Mouse (Mus musculus): ENCODE results near the gene Acad12. TPM values are rescaled to one million over a fixed set of nuclear protein-coding genes. Genes with fewer than 3 reads are reported as not detected.
A peak's percentile ranks its signal among the peaks of the same experiment; 100 is the strongest.

Acad12 gene
- polyA plus RNA-seq (2015; fragmentation: Nextera tagmentation; extraction: Ambion mirVana), result 2.0 and 2.6 TPM in 2 replicates

GRCm38 (mm10) chr5:121618592-121619513 is at the start of gene Acad12:
Gene Acad12, minus strand, starts transcription at chr5:121618938.
- peak; percentile 92 for ATAC-seq
- Histone ChIP-seq H3K4me3 (ENCODE audit: low read length) (peak within 1 kb of the TSS; percentile 79), H3K36me3 (ENCODE audit: control insufficient read depth, insufficient read depth, low read length) (no peaks in the 10 kb centered on the region), H3K9me3 (ENCODE audit: control insufficient read depth, low read length) (no peaks in the 10 kb centered on the region), H3K27me3 (replicated peaks; ENCODE audit: control insufficient read depth, insufficient read depth, low read length) (no peaks in the 10 kb centered on the region), H3K4me1 (ENCODE audit: control insufficient read depth, insufficient read depth, low read depth, low read length) (peaks cover 7% of the 10 kb centered on the region), H3K4me2 (ENCODE audit: low read length) (peak within 1 kb of the TSS; percentile 84), H3K27ac (ENCODE audit: low read depth, low read length) (peak within 1 kb of the TSS; percentile 86), H3K9ac (ENCODE audit: low read depth, low read length) (peak within 1 kb of the TSS; percentile 85)
- WGBS, result 1% methylated on average over 53 of the region's 58 CpGs

- H3K9ac ChIP-seq (ENCODE audit: low read depth, low read length), result no peak overlapping the region
- ATAC-seq, result no peak
- H3K4me3 ChIP-seq (ENCODE audit: low read length), result no peak overlapping the region
- 82% methylated on average over 6 of the region's 6 CpGs for WGBS
- H3K9me3 ChIP-seq (ENCODE audit: control insufficient read depth, low read length), result no peaks in the 10 kb centered on the region
- no peak overlapping the region for H3K27ac ChIP-seq (ENCODE audit: low read depth, low read length)
- no peaks in the 10 kb centered on the region for H3K27me3 ChIP-seq (replicated peaks; ENCODE audit: control insufficient read depth, insufficient read depth, low read length)
- peaks cover 27% of the 10 kb centered on the region for H3K36me3 ChIP-seq (ENCODE audit: control insufficient read depth, insufficient read depth, low read length)
- no peaks in the 10 kb centered on the region for H3K4me1 ChIP-seq (ENCODE audit: control insufficient read depth, insufficient read depth, low read depth, low read length)
- no peak overlapping the region for H3K4me2 ChIP-seq (ENCODE audit: low read length)
Measured at GRCm38 (mm10) chr5:121668411-121668810, 49.7 kb upstream of the Acad12 start.

- Histone ChIP-seq H3K36me3 (ENCODE audit: control insufficient read depth, insufficient read depth, low read length) (peaks cover 33% of the 10 kb centered on the region), H3K27me3 (replicated peaks; ENCODE audit: control insufficient read depth, insufficient read depth, low read length) (no peaks in the 10 kb centered on the region), H3K4me2 (ENCODE audit: low read length) (no peak overlapping the region), H3K9me3 (ENCODE audit: control insufficient read depth, low read length) (no peaks in the 10 kb centered on the region), H3K4me3 (ENCODE audit: low read length) (no peak overlapping the region), H3K4me1 (ENCODE audit: control insufficient read depth, insufficient read depth, low read depth, low read length) (peaks cover 4% of the 10 kb centered on the region), H3K9ac (ENCODE audit: low read depth, low read length) (no peak overlapping the region), H3K27ac (ENCODE audit: low read depth, low read length) (no peak overlapping the region)
- ATAC-seq, result no peak
- 94% methylated on average over 4 of the region's 4 CpGs for WGBS
Measured at GRCm38 (mm10) chr5:121667067-121667466, 48.3 kb upstream of the Acad12 start.

- Histone ChIP-seq H3K9ac (ENCODE audit: low read depth, low read length) (no peak overlapping the region), H3K4me3 (ENCODE audit: low read length) (no peak overlapping the region), H3K4me2 (ENCODE audit: low read length) (no peak overlapping the region), H3K27ac (ENCODE audit: low read depth, low read length) (no peak overlapping the region), H3K4me1 (ENCODE audit: control insufficient read depth, insufficient read depth, low read depth, low read length) (peaks cover 16% of the 10 kb centered on the region), H3K36me3 (ENCODE audit: control insufficient read depth, insufficient read depth, low read length) (peaks cover 26% of the 10 kb centered on the region), H3K27me3 (replicated peaks; ENCODE audit: control insufficient read depth, insufficient read depth, low read length) (no peaks in the 10 kb centered on the region), H3K9me3 (ENCODE audit: control insufficient read depth, low read length) (no peaks in the 10 kb centered on the region)
- 96% methylated on average over 9 of the region's 9 CpGs for WGBS
- ATAC-seq, result no peak
Measured at GRCm38 (mm10) chr5:121664971-121665370, 46.2 kb upstream of the Acad12 start.

- Histone ChIP-seq H3K4me3 (ENCODE audit: low read length) (no peak overlapping the region), H3K9me3 (ENCODE audit: control insufficient read depth, low read length) (no peaks in the 10 kb centered on the region), H3K27me3 (replicated peaks; ENCODE audit: control insufficient read depth, insufficient read depth, low read length) (no peaks in the 10 kb centered on the region), H3K4me2 (ENCODE audit: low read length) (no peak overlapping the region), H3K9ac (ENCODE audit: low read depth, low read length) (no peak overlapping the region), H3K36me3 (ENCODE audit: control insufficient read depth, insufficient read depth, low read length) (peaks cover 21% of the 10 kb centered on the region), H3K4me1 (ENCODE audit: control insufficient read depth, insufficient read depth, low read depth, low read length) (peaks cover 16% of the 10 kb centered on the region), H3K27ac (ENCODE audit: low read depth, low read length) (no peak overlapping the region)
- 92% methylated on average over 6 of the region's 6 CpGs for WGBS
- no peak for ATAC-seq
Measured at GRCm38 (mm10) chr5:121664078-121664477, 45.3 kb upstream of the Acad12 start.

GRCm38 (mm10) chr5:121663456-121663855 is 44.7 kb upstream of the Acad12 start:
- Histone ChIP-seq H3K9me3 (ENCODE audit: control insufficient read depth, low read length) (no peaks in the 10 kb centered on the region), H3K36me3 (ENCODE audit: control insufficient read depth, insufficient read depth, low read length) (peaks cover 20% of the 10 kb centered on the region), H3K4me2 (ENCODE audit: low read length) (no peak overlapping the region), H3K27me3 (replicated peaks; ENCODE audit: control insufficient read depth, insufficient read depth, low read length) (no peaks in the 10 kb centered on the region), H3K4me3 (ENCODE audit: low read length) (no peak overlapping the region), H3K27ac (ENCODE audit: low read depth, low read length) (no peak overlapping the region), H3K4me1 (ENCODE audit: control insufficient read depth, insufficient read depth, low read depth, low read length) (peaks cover 16% of the 10 kb centered on the region), H3K9ac (ENCODE audit: low read depth, low read length) (no peak overlapping the region)
- 89% methylated on average over 8 of the region's 8 CpGs for WGBS
- no peak for ATAC-seq

GRCm38 (mm10) chr5:121661494-121661893 is 42.8 kb upstream of the Acad12 start:
- WGBS, result 90% methylated on average over 5 of the region's 5 CpGs
- H3K4me2 ChIP-seq (ENCODE audit: low read length), result peak overlapping the region; percentile 86
- H3K4me1 ChIP-seq (ENCODE audit: control insufficient read depth, insufficient read depth, low read depth, low read length), result peaks cover 16% of the 10 kb centered on the region
- no peaks in the 10 kb centered on the region for H3K27me3 ChIP-seq (replicated peaks; ENCODE audit: control insufficient read depth, insufficient read depth, low read length)
- H3K4me3 ChIP-seq (ENCODE audit: low read length), result peak overlapping the region; percentile 97
- no peaks in the 10 kb centered on the region for H3K9me3 ChIP-seq (ENCODE audit: control insufficient read depth, low read length)
- no peak for ATAC-seq
- H3K27ac ChIP-seq (ENCODE audit: low read depth, low read length), result no peak overlapping the region
- H3K36me3 ChIP-seq (ENCODE audit: control insufficient read depth, insufficient read depth, low read length), result peaks cover 20% of the 10 kb centered on the region
- H3K9ac ChIP-seq (ENCODE audit: low read depth, low read length), result peak overlapping the region; percentile 91; the same call in 1 of the 2 replicates

- H3K9ac ChIP-seq (ENCODE audit: low read depth, low read length), result peak overlapping the region; percentile 91
- peak overlapping the region; percentile 86 for H3K4me2 ChIP-seq (ENCODE audit: low read length)
- peaks cover 17% of the 10 kb centered on the region for H3K36me3 ChIP-seq (ENCODE audit: control insufficient read depth, insufficient read depth, low read length)
- no peaks in the 10 kb centered on the region for H3K9me3 ChIP-seq (ENCODE audit: control insufficient read depth, low read length)
- H3K4me1 ChIP-seq (ENCODE audit: control insufficient read depth, insufficient read depth, low read depth, low read length), result peaks cover 16% of the 10 kb centered on the region
- peak overlapping the region; percentile 97 for H3K4me3 ChIP-seq (ENCODE audit: low read length)
- under 1% methylated on average over 22 of the region's 26 CpGs for WGBS
- peak overlapping the region; percentile 77 for H3K27ac ChIP-seq (ENCODE audit: low read depth, low read length)
- 0 out of 2 replicates have a peak, but pooled peaks have one; percentile 16 for ATAC-seq
- H3K27me3 ChIP-seq (replicated peaks; ENCODE audit: control insufficient read depth, insufficient read depth, low read length), result no peaks in the 10 kb centered on the region
Measured at GRCm38 (mm10) chr5:121660897-121661254, 42.1 kb upstream of the Acad12 start.

- peak within 1 kb of the TSS; percentile 77 for H3K27ac ChIP-seq (ENCODE audit: low read depth, low read length)
- peak within 1 kb of the TSS; percentile 91 for H3K9ac ChIP-seq (ENCODE audit: low read depth, low read length)
- ATAC-seq, result peak; percentile 94
- no peaks in the 10 kb centered on the region for H3K27me3 ChIP-seq (replicated peaks; ENCODE audit: control insufficient read depth, insufficient read depth, low read length)
- peaks cover 16% of the 10 kb centered on the region for H3K4me1 ChIP-seq (ENCODE audit: control insufficient read depth, insufficient read depth, low read depth, low read length)
- no peaks in the 10 kb centered on the region for H3K9me3 ChIP-seq (ENCODE audit: control insufficient read depth, low read length)
- WGBS, result 2% methylated on average over 54 of the region's 85 CpGs
- H3K4me3 ChIP-seq (ENCODE audit: low read length), result peak within 1 kb of the TSS; percentile 97
- H3K4me2 ChIP-seq (ENCODE audit: low read length), result peak within 1 kb of the TSS; percentile 86
- H3K36me3 ChIP-seq (ENCODE audit: control insufficient read depth, insufficient read depth, low read length), result peaks cover 17% of the 10 kb centered on the region
Measured at GRCm38 (mm10) chr5:121660059-121660896, 41.5 kb upstream of the Acad12 start, which contains the start of the genes Acad10 and Brap. Gene Acad10, minus strand, starts transcription at chr5:121660514. Gene Brap, plus strand, starts transcription at chr5:121660563.
